Mouse (Mus musculus) adrenal gland, postnatal 36 days (tissue): ENCODE measurements around the gene Ces2f. TPM values are rescaled to one million over a fixed set of nuclear protein-coding genes. Genes with fewer than 3 reads are reported as not detected.
"Not testable (repeated sequence)": the region's sequence is repeated elsewhere in the genome, so short reads cannot be mapped to it uniquely, and the experiment has no call there.

Source experiments
- DNase-seq, 2 experiments: peaks; one replicate each; pipeline ENCODE4 v3.0.0; 2021; ENCODE audit warnings: mixed read lengths in 1 of 2
- long read RNA-seq, 2 experiments: library from polyadenylated mRNA; stranded (forward); transcript quantifications; one replicate each; pipeline ENCODE4 v2.0.0; 2021; ENCODE audit warnings: borderline sequencing depth in 2 of 2
- total RNA-seq, 2 experiments: library from RNA; stranded (reverse); gene quantifications; 2 replicates each; pipeline ENCODE4 v1.2.3; 2021

Ces2f gene
- total RNA-seq = not detected
- long read RNA-seq, experiment 1 = 0 reads
- long read RNA-seq, experiment 2 = 0 reads

DNA sequence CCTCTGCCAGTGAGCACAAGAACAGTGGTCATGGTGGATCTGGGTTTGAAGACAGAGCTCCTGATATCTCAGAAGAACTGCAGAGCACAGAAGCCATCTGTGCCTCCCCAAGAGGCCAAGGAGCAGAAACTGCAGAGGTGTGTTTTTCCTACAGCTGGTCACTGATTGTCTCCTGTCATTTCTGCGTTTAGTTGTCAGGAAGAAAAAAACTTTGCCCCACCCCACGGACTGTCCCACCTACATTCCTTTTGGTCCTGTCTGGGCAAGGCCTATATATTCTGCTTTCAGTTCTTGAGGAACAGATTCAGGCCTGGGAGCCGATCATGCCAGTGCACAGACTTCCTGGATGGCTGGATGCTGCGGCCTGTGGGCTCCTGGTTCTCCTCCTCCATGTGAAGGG lies at the start of gene Ces2f:
Gene Ces2f, plus strand, starts transcription at position 301 of the 400 bp plus-strand sequence.
- DNase-seq = no peak

GRCm38 (mm10) chr8:104901746-104902145 lies 45.4 kb upstream of the Ces2f start:
- no peak for DNase-seq

DNA sequence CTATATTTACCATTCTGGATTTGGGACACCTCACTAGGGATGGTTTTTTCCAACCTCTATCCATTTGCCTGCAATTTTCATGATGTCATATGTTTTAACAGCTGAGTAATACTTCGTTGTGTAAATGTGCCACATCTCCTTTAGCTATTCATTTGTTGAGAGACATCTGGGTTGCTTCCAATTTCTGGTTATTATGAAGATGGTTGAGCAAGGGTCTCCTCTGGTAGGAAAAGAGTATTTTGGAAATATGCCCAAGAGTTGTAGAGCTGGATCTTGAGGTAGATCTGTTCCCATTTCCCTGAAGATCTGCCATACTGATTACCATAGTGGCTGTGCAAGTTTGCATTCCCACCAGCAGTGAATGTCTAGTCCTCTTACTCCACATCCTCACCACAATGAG lies 40.0 kb upstream of the Ces2f start:
- no peak for DNase-seq

- DNase-seq = peak; percentile 5 to 52
Measured at GRCm38 (mm10) chr8:104909021-104909420, 38.1 kb upstream of the Ces2f start.

DNA sequence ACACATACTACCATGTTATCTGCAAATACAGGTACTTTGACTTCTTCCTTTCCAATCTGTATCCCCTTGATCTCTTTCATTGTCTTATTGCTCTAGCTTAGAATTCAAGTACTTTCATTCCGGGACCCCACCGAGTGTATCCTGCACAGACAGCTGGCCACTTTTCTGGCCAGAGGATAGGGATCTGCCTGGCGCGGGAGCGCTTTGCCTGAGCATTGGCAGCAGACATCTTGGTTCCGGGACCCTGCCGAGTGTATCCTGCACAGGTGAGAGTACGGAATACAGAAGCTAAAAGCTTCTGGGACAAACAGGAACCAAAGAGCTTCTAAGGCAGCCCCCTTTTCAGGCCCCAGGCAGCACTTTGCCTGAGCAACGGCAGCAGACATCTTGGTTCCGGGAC lies 37.5 kb upstream of the Ces2f start:
- not testable (repeated sequence) for DNase-seq

GRCm38 (mm10) chr8:104925972-104926596 lies 21.1 kb upstream of the Ces2f start, which contains the start of gene Ces2e:
Ces2e (plus strand) TSS chr8:104926260.
- DNase-seq = peak; percentile 1 to 28

GRCm38 (mm10) chr8:104927301-104927700 lies 19.9 kb upstream of the Ces2f start:
- DNase-seq = no peak

- no peak for DNase-seq
Measured at GRCm38 (mm10) chr8:104944665-104945064, 2.5 kb upstream of the Ces2f start.

DNA sequence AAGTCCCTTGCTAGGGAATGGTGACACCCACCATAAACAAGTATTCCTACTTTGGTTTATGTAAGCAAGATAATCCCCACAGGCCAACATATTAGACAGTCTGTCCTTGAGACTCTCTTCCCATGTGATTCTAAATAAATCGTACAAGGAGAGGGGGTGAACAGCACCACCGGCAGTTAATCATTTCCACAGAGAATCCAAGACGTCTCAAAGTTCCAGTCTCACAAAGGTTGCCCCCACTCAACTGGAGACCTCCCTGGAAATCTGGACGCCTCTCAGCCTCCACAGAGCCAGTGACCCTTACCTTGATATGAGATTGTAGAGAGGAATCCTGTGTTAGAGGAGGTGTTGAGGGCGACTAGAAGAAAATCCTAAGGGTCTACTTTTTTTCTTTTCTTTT lies 1.9 kb downstream of the Ces2f start:
- DNase-seq = no peak

DNA sequence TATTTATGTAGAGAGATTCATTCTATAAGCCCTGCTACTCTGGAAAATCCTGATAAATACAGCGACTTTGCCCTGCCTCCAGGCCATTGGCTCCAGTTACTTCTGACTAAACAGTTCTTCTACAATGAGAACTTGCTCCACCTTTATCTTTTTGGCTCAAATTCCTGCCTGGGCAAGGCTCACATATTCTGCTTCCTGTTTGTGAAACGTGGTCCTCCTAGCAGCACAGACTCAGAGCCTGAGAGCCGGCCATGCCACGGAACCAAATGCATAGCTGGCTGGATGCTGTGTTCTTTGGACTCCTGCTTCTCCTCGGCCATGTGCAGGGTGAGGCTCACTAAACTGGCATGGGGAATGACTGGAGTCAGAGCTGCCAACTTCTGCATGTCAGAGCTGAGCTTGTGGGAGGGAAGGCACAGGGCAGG lies 14.4 kb downstream of the Ces2f start, which contains the start of gene Ces2g:
Gene Ces2g, plus strand, starts transcription at position 182 of the 425 bp plus-strand sequence.
- peak in 1 of 2 experiments; percentile 17 for DNase-seq

- DNase-seq = no peak
Measured at GRCm38 (mm10) chr8:104962229-104962901, 15.2 kb downstream of the Ces2f start.

DNA sequence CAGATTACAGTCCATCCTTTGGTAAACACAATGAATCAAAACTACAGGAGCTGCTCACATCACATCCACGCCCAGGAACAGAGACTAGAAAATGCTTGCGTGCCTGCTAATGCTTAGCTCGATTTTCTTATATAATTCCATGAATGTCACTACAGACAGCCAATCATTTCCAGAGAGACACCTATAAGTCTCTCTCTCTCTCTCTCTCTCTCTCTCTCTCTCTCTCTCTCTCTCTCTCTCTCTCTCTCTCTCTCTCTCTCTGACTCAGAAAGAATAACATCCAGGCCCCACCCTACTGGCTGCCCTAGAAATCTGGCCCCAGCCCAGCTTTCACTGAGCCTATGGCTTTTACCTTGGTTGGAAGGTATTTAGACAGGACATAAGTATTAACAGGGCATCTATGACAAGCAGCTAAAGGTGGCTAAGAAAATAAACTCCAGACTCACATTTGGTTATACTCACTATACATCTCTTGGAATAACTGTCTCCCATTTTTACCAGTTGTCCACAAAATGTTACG lies 16.3 kb downstream of the Ces2f start:
- DNase-seq = no peak

GRCm38 (mm10) chr8:104984126-104984525 lies 37.0 kb downstream of the Ces2f start:
- no peak for DNase-seq

- DNase-seq = no peak
Measured at GRCm38 (mm10) chr8:104984942-104985341, 37.8 kb downstream of the Ces2f start.

GRCm38 (mm10) chr8:104998191-104998590 lies 51.0 kb downstream of the Ces2f start:
- no peak for DNase-seq

GRCm38 (mm10) chr8:104999183-104999582 lies 52.0 kb downstream of the Ces2f start:
- DNase-seq = no peak

DNA sequence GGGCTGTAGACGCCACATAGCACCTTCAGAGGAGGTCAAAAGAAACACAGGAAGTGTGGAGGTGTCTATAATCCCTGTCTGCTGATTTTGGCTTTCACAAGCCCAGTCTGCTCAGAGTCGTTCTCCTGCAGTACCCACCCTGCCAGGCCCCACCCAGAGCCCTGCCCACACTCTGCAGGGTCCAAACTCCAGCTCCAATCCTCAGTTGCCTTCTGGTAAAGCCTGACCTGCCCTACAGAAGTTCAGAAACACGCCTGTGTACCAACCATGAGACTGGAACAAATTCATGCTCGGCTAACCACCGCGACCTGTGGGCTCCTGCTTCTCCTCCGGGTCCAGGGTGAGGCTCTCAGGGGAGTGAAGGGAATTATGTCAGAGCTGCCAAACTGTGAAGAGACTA lies 53.4 kb downstream of the Ces2f start, which contains the start of gene Ces2h:
Gene Ces2h, plus strand, starts transcription at position 268 of the 400 bp plus-strand sequence.
- DNase-seq = no peak

Other genes with a start within 250 kb of the Ces2f start
- not detected for gene Ces2a, start 213.4 kb upstream of the Ces2f start, total RNA-seq
- gene Ces2b, start 115.8 kb upstream of the Ces2f start, total RNA-seq = under 1 TPM; 0.26 to 0.40 TPM
- not detected for gene Ces2c, start 100.3 kb upstream of the Ces2f start, total RNA-seq
- gene Ces2e, start 21.1 kb upstream of the Ces2f start, total RNA-seq = 1 to 10 TPM; 2.9 to 5.5 TPM
- gene Ces2g, start 14.4 kb downstream of the Ces2f start, total RNA-seq = 1 to 10 TPM; 1.7 to 2.4 TPM
- not detected for gene Ces2h, start 53.5 kb downstream of the Ces2f start, total RNA-seq
- 1 to 10 TPM in 1 of 2 experiments, under 1 TPM in 1; 0.30 to 1.6 TPM for gene Ces3a, start 101.2 kb downstream of the Ces2f start, total RNA-seq
- under 1 TPM in 1 of 2 experiments, not detected in 1; 0.73 TPM for gene Ces3b, start 136.4 kb downstream of the Ces2f start, total RNA-seq
- not detected for gene Ces4a, start 184.4 kb downstream of the Ces2f start, total RNA-seq
- gene Cbfb, start 223.3 kb downstream of the Ces2f start, total RNA-seq = 100 to 1,000 TPM in 1 of 2 experiments, 10 to 100 TPM in 1; 74.1 to 104 TPM